Mouse (Mus musculus) lung, postnatal 0 days (tissue): ENCODE data around the gene Nsun2. TPM values are rescaled to one million over a fixed set of nuclear protein-coding genes. Genes with fewer than 3 reads are reported as not detected.

Experiments
- ATAC-seq: fragments of 200-750 bp; cut with Nextera tagmentation; 2 replicates; pipeline ENCODE4 v1.8.0; 2017; ENCODE audit warnings: moderate library complexity
- DNase-seq: peaks from one replicate; pipeline ENCODE4 v3.0.0-alpha.2; 2016; ENCODE audit warnings: low spot score
- H3K27ac ChIP-seq: fragments of 300-500 bp; sonication (generic); 2 replicates; pipeline ENCODE4 v1.5.1; 2014; ENCODE audit warnings: antibody characterized with exemption, mild to moderate bottlenecking, low read length, mixed read lengths
- H3K27me3 ChIP-seq: fragments of 300-500 bp; sonication (generic); replicated peaks from 2 replicates; pipeline ENCODE4 v1.6.1; 2014; ENCODE audit warnings: low read length, mixed read lengths; ENCODE audit not compliant: insufficient read depth
- H3K36me3 ChIP-seq: fragments of 300-500 bp; sonication (generic); 2 replicates; pipeline ENCODE4 v1.6.1; 2014; ENCODE audit warnings: low read length, mixed read lengths; ENCODE audit not compliant: insufficient read depth
- H3K4me1 ChIP-seq: fragments of 300-500 bp; sonication (generic); 2 replicates; pipeline ENCODE4 v1.6.1; 2014; ENCODE audit warnings: antibody characterized with exemption, low read depth, low read length, mixed read lengths; ENCODE audit not compliant: insufficient read depth
- H3K4me2 ChIP-seq: fragments of 300-500 bp; sonication (generic); replicated peaks from 2 replicates; pipeline ENCODE4 v1.6.1; 2014; ENCODE audit warnings: low read depth, mild to moderate bottlenecking, low read length, moderate library complexity, mixed read lengths
- H3K4me3 ChIP-seq: fragments of 300-500 bp; sonication (generic); 2 replicates; pipeline ENCODE4 v1.5.1; 2014; ENCODE audit warnings: low read depth, low read length
- H3K9ac ChIP-seq: fragments of 300-500 bp; sonication (generic); replicated peaks from 2 replicates; pipeline ENCODE4 v1.6.1; 2014; ENCODE audit warnings: low read depth, mild to moderate bottlenecking
- H3K9me3 ChIP-seq: fragments of 300-500 bp; sonication (generic); 2 replicates; pipeline ENCODE4 v1.6.1; 2016; ENCODE audit warnings: low read length, mixed read lengths
- CTCF ChIP-seq: IDR thresholded peaks from 2 replicates; pipeline ENCODE4 v1.5.1; 2016; ENCODE audit warnings: antibody characterized with exemption, mild to moderate bottlenecking
- EP300 ChIP-seq: IDR thresholded peaks from 2 replicates; pipeline ENCODE4 v1.6.1; 2016; ENCODE audit warnings: antibody characterized with exemption, mild to moderate bottlenecking, control low read depth
- WGBS: fragments of 180-500 bp; shearing (Covaris S2); extraction: QIAGEN DNeasy Blood & Tissue Kit; methylation state at CpG from one replicate; pipeline ENCODE4 v1.1.7; 2014; 5-methylcytosine and 5-hydroxymethylcytosine counted together
- polyA plus RNA-seq: library from polyadenylated mRNA; unstranded; fragments of >200 nt; fragmentation: Nextera tagmentation; extraction: Ambion mirVana; gene quantifications from 2 replicates; pipeline ENCODE4 v1.2.1, GENCODE M21; 2015

The Nsun2 gene
- polyA plus RNA-seq, 1 experiment from 2014 or later = 34.7 TPM

DNA sequence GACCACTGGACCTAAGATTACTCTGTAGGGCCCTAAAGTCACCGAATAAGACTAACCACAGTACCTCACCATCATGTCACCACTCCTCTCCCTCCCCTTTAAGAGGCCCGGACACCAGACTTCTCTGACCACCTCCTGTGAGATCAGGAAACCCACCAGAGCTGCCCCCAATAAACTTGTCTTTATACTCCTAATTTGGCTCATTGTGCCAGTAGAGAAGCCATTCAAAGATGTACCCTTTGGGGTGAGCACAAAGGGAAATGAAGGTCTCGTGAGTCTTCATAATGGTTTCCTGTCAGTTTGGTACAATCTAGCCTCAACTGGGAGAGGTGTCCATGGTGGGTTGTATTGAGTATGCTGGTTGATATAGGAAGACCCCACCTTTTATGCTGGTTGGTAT, 107.5 kb downstream of the Nsun2 start:
- no peak for DNase-seq
- TF ChIP-seq CTCF = no peak
- TF ChIP-seq EP300 = no peak
- Histone ChIP-seq H3K36me3 (no peaks in the 10 kb centered on the region), H3K4me3 (no peak overlapping the region), H3K4me1 (no peaks in the 10 kb centered on the region), H3K27me3 (no peaks in the 10 kb centered on the region), H3K9me3 (no peaks in the 10 kb centered on the region), H3K27ac (no peak overlapping the region), H3K4me2 (no peak overlapping the region), H3K9ac (no peak overlapping the region)
- 82% methylated on average over 3 of the region's 3 CpGs for WGBS
- no peak for ATAC-seq

DNA sequence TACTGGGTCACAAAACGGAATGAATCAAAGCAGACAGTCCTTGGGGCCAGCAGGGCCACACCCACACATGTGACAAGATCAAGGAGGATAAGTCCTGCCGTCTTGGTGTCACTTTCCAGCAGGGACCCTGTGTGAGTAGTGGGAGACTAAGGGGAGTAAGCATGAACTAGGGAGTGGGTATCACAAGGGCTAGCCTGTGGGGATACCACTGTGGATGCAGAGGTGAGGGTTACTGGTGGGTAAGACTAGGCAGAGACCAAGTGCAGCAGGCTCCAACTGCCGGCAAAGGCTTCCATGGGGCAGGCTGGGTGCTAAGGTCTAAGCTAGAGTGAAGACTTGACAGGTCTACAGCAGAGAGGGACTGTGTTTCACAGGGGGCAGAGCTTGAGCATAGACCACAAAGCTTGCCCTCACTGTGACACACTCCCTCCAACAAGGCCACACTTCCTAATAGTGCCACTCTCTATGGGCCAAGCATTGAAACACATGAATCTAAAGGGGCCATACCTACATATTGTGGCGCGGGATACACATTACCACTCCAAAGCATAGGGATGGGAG, 109.2 kb downstream of the Nsun2 start:
- DNase-seq (no peak), ATAC-seq (no peak)
- Histone ChIP-seq H3K4me2 (no peak overlapping the region), H3K4me1 (no peaks in the 10 kb centered on the region), H3K9ac (no peak overlapping the region), H3K9me3 (no peaks in the 10 kb centered on the region), H3K27ac (no peak overlapping the region), H3K36me3 (no peaks in the 10 kb centered on the region), H3K27me3 (no peaks in the 10 kb centered on the region), H3K4me3 (no peak overlapping the region)
- 74% methylated on average over 5 of the region's 5 CpGs for WGBS
- TF ChIP-seq EP300 (no peak), CTCF (no peak)

DNA sequence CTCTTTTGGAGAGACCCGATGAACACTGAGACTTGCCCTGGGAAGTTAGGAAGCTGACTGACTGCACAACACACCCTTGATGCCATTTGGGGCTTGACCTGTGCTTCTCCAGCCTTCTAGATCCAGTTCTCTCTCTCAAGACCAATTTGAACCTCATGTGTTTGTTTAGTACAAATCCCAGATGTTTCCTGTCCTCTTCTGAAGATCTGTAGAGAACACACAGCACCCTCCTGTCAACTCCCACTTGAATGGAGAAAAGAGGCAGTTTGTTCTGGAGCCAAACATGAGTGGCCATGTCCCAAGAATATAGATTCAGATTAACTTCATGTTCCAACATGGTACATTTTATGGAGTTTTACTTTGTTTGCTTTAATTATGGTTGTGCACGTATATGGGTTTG, 110.4 kb downstream of the Nsun2 start:
- WGBS = 54% methylated on average over 2 of the region's 2 CpGs
- no peaks in the 10 kb centered on the region for H3K36me3 ChIP-seq
- H3K4me2 ChIP-seq = no peak overlapping the region
- no peak overlapping the region for H3K4me3 ChIP-seq
- DNase-seq (peak; percentile 51), ATAC-seq (peak; percentile 54)
- TF ChIP-seq CTCF = no peak
- TF ChIP-seq EP300 = no peak
- no peaks in the 10 kb centered on the region for H3K4me1 ChIP-seq
- H3K9me3 ChIP-seq = no peaks in the 10 kb centered on the region
- no peak overlapping the region for H3K9ac ChIP-seq
- H3K27ac ChIP-seq = no peak overlapping the region
- H3K27me3 ChIP-seq = no peaks in the 10 kb centered on the region

DNA sequence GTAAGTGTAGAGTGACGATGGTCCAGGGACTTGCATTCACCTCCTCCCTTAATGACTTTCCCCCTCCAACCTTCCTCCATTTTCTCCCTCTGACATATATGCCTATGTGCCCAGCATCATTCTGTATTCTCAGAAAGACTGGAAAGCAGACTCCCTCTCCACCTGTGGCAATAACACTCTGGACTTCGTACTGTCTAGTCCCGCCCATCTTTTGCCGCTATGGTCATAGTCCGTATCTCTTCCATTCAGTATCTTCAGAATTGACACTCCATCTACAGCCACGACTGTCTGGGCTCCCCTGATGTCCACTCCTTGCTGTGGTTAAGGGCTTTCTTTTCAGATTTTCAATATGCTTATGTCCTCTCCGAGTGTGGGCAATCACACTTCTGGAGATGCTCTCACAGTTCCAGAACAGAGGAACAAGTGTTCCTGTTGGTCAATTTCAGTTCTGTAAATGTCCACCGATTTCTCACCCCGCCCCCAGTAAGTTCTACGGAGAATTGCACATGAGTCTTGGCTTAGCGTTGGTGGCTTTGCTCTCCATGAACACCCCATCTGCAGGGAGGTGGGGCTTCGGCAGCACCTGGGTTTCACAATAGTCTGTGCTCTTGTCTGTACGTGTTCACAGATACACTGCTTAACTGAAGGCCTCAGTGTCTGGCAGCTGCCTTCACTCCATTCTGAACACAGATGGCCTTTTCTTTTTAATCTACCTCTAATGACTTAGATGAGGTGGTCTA, 111.1 kb downstream of the Nsun2 start:
- no peaks in the 10 kb centered on the region for H3K36me3 ChIP-seq
- no peak overlapping the region for H3K4me3 ChIP-seq
- no peak for TF ChIP-seq EP300
- no peak for TF ChIP-seq CTCF
- H3K4me1 ChIP-seq = no peaks in the 10 kb centered on the region
- 79% methylated on average over 13 of the region's 13 CpGs for WGBS
- no peak overlapping the region for H3K9ac ChIP-seq
- H3K4me2 ChIP-seq = no peak overlapping the region
- H3K27me3 ChIP-seq = no peaks in the 10 kb centered on the region
- H3K27ac ChIP-seq = no peak overlapping the region
- ATAC-seq (no peak), DNase-seq (no peak)
- no peaks in the 10 kb centered on the region for H3K9me3 ChIP-seq

DNA sequence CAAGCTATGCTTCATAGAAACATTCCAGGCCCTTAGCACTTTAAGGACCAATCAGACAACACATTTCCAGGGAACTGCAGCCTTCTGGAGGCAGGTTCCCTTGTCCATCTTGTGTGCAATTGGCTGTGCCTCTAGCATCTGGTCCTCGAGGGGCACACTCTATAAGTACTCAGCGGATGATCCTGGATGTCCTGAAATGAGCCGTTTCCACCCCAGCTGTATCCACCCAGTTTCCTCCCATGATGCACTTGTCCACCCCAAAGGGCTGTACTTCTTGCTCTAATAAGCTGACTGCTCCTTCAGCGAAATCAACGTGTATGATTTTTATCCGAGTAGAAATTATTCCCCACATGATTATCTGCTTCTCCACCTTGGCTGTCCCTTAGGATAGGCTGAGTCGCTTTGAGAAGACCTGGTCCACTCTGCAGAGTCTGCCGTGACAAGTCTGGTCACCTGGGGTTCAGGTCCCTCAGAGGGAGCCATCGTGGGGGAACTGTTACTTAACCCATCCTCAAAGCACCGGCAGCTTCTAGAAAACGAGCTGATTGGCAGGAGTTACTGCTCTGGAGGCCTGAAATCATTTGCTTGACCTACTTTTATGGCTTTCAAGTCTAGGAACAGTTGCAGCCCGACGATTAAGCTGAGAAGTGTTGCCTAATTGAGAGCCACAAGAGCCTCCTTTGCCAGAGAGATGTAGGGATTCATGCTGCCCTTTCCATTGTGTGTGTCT, 112.3 kb downstream of the Nsun2 start:
- Histone ChIP-seq H3K4me3 (no peak overlapping the region), H3K9ac (no peak overlapping the region), H3K4me2 (no peak overlapping the region), H3K9me3 (no peaks in the 10 kb centered on the region), H3K36me3 (no peaks in the 10 kb centered on the region), H3K4me1 (no peaks in the 10 kb centered on the region), H3K27me3 (no peaks in the 10 kb centered on the region), H3K27ac (no peak overlapping the region)
- TF ChIP-seq EP300 (no peak), CTCF (no peak)
- WGBS = 71% methylated on average over 13 of the region's 13 CpGs
- DNase-seq (no peak), ATAC-seq (no peak)

DNA sequence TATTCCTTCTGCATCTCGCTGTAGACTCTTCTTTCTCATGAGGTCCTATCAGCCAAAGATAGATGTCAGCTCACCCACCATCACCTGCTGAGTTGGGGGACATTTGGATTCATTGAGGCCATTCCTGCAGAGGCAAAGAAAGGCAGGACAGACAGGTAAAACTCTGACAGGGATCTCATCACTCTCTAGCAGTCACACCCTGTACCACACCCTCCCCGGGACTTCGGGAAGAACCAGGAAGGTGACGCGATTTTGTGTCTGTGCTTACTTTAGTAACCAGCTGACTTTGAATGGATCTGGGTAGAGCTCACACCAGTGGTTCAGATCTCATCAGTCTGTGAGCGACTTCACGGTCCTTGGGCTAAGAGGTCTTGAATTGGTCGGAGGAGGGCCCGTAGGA, 112.9 kb downstream of the Nsun2 start:
- WGBS = 75% methylated on average over 9 of the region's 9 CpGs
- no peaks in the 10 kb centered on the region for H3K9me3 ChIP-seq
- no peak for ATAC-seq
- H3K4me2 ChIP-seq = no peak overlapping the region
- H3K27me3 ChIP-seq = no peaks in the 10 kb centered on the region
- H3K4me1 ChIP-seq = no peaks in the 10 kb centered on the region
- no peak overlapping the region for H3K4me3 ChIP-seq
- no peaks in the 10 kb centered on the region for H3K36me3 ChIP-seq
- no peak for DNase-seq
- no peak overlapping the region for H3K27ac ChIP-seq
- H3K9ac ChIP-seq = no peak overlapping the region
- TF ChIP-seq EP300 (no peak), CTCF (no peak)
